Mouse (Mus musculus) forebrain, embryonic 14.5 days (tissue): Measurements from ENCODE around the gene Tbc1d10c. TPM values are rescaled to one million over a fixed set of nuclear protein-coding genes. Genes with fewer than 3 reads are reported as not detected.
A peak's percentile ranks its signal among the peaks of the same experiment; 100 is the strongest.

ENCODE experiments used
- ATAC-seq: fragments of 200-750 bp; cut with Nextera tagmentation; 2 replicates; pipeline ENCODE4 v1.8.0; 2017; ENCODE audit warnings: mild to moderate bottlenecking, moderate library complexity
- DNase-seq: peaks from one replicate; pipeline ENCODE4 v3.0.0-alpha.2; 2015; ENCODE audit warnings: low spot score
- H3K27ac ChIP-seq: fragments of 300-500 bp; sonication (generic); 2 replicates; pipeline ENCODE4 v1.5.1; 2014; ENCODE audit warnings: low read depth, mild to moderate bottlenecking, control low read depth, low read length, moderate library complexity
- H3K27me3 ChIP-seq: fragments of 300-500 bp; sonication (generic); replicated peaks from 2 replicates; pipeline ENCODE4 v1.6.1; 2014; ENCODE audit warnings: low read length, control low read depth, mixed read lengths; ENCODE audit not compliant: control insufficient read depth, insufficient read depth
- H3K36me3 ChIP-seq: fragments of 300-500 bp; sonication (generic); 2 replicates; pipeline ENCODE4 v1.6.1; 2014; ENCODE audit warnings: low read length, control low read depth; ENCODE audit not compliant: control insufficient read depth, insufficient read depth
- H3K4me1 ChIP-seq: fragments of 300-500 bp; sonication (generic); 2 replicates; pipeline ENCODE4 v1.6.1; 2014; ENCODE audit warnings: antibody characterized with exemption, low read length, control low read depth; ENCODE audit not compliant: control insufficient read depth, insufficient read depth
- H3K4me2 ChIP-seq: fragments of 300-500 bp; sonication (generic); 2 replicates; pipeline ENCODE4 v1.6.1; 2014; ENCODE audit warnings: mild to moderate bottlenecking, control low read depth, low read length
- H3K4me3 ChIP-seq: fragments of 300-500 bp; sonication (generic); 2 replicates; pipeline ENCODE4 v1.5.1; 2014; ENCODE audit warnings: low read depth, low read length, control low read depth
- H3K9ac ChIP-seq: fragments of 300-500 bp; sonication (generic); 2 replicates; pipeline ENCODE4 v1.6.1; 2014; ENCODE audit warnings: mild to moderate bottlenecking, low read length, control low read depth, moderate library complexity
- H3K9me3 ChIP-seq: fragments of 300-500 bp; sonication (generic); replicated peaks from 2 replicates; pipeline ENCODE4 v1.6.1; 2016; ENCODE audit warnings: low read length, control low read depth, mixed read lengths; ENCODE audit not compliant: control insufficient read depth
- WGBS: fragments of 180-500 bp; shearing (Covaris S2); extraction: QIAGEN DNeasy Blood & Tissue Kit; methylation state at CpG from one replicate; pipeline ENCODE4 v1.1.7; 2014; 5-methylcytosine and 5-hydroxymethylcytosine counted together
- polyA plus RNA-seq: library from polyadenylated mRNA; unstranded; fragments of >200 nt; fragmentation: Nextera tagmentation; extraction: Ambion mirVana; gene quantifications from 2 replicates; pipeline ENCODE4 v1.2.1, GENCODE M21; 2014

Gene Tbc1d10c
- polyA plus RNA-seq, 1 experiment from 2014 or later: 0.52 TPM

DNA sequence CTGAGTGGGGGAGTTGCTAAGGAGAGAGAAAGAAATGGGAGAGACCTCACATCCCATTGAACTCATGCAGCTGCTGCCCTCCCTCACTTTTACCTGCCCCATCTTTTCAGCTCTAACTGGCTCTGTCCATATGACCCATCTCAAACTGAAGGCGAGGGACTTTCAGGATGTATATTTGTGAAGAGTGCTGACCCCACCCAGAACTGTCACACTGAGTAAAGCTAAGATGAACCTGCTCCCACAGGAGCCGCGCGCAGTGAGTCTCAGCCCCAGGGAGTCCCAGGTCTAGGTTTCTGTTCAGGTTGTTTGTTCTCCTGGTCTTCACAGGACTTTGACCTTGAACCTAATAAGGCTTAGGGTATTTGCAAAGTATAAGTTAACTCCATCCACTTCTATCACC, 37.8 kb upstream of the Tbc1d10c start:
- no peak overlapping the region for H3K9ac ChIP-seq
- H3K4me1 ChIP-seq: peaks cover 7% of the 10 kb centered on the region; the same call in 1 of the 2 replicates
- DNase-seq: no peak

DNA sequence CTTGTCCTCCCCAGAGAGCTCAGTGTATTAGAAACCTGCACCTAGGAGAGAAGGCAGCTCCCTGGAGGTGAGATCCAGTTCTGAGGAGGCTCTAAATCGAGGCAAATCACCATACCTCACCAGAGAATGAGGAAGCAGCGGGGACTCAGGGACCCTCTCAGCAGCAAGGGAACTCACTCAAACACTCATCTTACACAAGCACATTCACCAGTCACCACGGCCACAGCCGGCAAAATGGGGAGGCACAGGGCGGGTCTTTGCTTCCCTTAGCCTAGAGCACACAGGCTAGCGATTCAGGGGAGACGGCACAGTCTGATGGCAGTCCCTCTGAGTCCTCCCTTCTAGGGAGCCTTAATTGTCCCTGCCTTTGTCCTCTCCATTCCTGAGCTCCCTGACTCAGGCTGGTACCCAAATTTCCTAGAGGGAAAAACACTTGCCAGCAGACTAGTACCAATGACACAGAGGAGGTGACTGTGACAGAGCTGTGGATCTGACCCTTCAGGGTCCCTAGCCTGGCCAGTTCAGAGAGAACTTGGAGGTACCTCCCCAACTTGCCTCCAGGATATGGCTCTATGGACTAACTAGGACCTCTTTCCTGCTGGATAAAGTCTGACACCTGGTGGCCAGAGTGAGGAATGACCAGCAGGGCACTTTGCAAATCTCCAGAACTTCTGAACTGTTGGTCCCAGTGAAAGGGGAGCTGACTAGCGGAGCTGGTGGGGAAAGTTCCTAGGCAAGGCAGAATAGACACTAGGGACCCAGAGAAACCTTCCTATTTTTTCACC, 37.0 kb upstream of the Tbc1d10c start:
- Histone ChIP-seq H3K36me3 (no peaks in the 10 kb centered on the region), H3K9ac (no peak overlapping the region), H3K27me3 (no peaks in the 10 kb centered on the region; the same call in 1 of the 2 replicates), H3K4me2 (no peak overlapping the region), H3K9me3 (no peaks in the 10 kb centered on the region), H3K27ac (no peak overlapping the region), H3K4me3 (no peak overlapping the region), H3K4me1 (peaks cover 7% of the 10 kb centered on the region; the same call in 1 of the 2 replicates)
- WGBS: 17% methylated on average over 8 of the region's 8 CpGs
- DNase-seq: peak; percentile 86
- peak; percentile 43; the same call in 1 of the 2 replicates for ATAC-seq

More for the DNA sequence above, 37.8 kb upstream of the Tbc1d10c start:
- Histone ChIP-seq H3K4me2 (no peak overlapping the region), H3K4me3 (no peak overlapping the region), H3K36me3 (no peaks in the 10 kb centered on the region), H3K27me3 (no peaks in the 10 kb centered on the region; the same call in 1 of the 2 replicates), H3K27ac (no peak overlapping the region), H3K9me3 (no peaks in the 10 kb centered on the region)
- WGBS: 74% methylated on average over 4 of the region's 4 CpGs
- no peak for ATAC-seq

DNA sequence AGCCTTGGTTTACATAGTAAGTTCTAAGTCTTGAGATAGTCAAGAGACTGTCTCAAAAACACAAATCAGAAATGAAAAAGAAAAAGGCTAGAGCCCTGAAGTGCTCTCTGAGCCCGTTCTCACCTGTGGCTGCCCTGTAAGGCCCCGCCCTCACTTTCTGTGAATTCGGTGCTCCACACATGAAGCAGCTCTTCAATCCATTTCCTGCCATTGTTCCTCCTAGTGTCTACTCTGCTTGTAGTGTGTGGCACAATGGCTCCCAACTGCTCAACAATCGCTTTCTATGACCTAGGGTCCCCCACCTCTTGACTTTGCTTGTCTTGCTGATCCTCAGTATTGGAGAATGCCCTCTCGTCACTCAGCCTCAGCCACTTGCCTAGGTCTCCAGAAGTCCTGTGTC, 36.4 kb upstream of the Tbc1d10c start:
- no peaks in the 10 kb centered on the region; the same call in 1 of the 2 replicates for H3K27me3 ChIP-seq
- no peaks in the 10 kb centered on the region for H3K9me3 ChIP-seq
- H3K4me1 ChIP-seq: peaks cover 7% of the 10 kb centered on the region; the same call in 1 of the 2 replicates
- DNase-seq: no peak
- WGBS: 64% methylated on average over 5 of the region's 5 CpGs
- H3K4me2 ChIP-seq: no peak overlapping the region
- ATAC-seq: no peak
- H3K36me3 ChIP-seq: no peaks in the 10 kb centered on the region
- H3K4me3 ChIP-seq: no peak overlapping the region
- no peak overlapping the region for H3K27ac ChIP-seq
- H3K9ac ChIP-seq: no peak overlapping the region

DNA sequence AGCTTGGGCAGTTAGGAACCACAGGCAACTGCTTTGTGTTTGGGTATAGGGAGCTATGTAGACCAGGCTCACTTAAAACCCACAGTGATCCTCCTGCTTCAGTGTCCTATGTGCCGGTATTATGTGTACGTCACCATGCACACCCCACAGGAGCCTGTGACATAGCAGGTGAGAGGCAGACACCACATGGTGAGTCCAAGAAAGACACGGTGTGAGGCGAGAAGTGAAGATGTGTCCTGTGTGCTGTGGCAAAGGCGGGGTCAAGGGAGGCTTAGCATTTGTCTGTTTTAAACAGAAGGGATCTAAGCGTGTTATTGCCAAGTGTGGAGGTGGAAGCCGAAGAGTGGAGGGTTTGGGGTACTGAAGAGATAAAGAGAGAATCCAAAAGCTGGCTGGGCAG, 35.7 kb upstream of the Tbc1d10c start:
- no peak overlapping the region for H3K27ac ChIP-seq
- ATAC-seq: no peak
- no peak overlapping the region for H3K4me2 ChIP-seq
- no peak overlapping the region for H3K9ac ChIP-seq
- H3K27me3 ChIP-seq: no peaks in the 10 kb centered on the region; the same call in 1 of the 2 replicates
- H3K36me3 ChIP-seq: no peaks in the 10 kb centered on the region
- no peaks in the 10 kb centered on the region for H3K9me3 ChIP-seq
- DNase-seq: no peak
- WGBS: 88% methylated on average over 7 of the region's 7 CpGs
- 0 out of 2 replicates have a peak, but pooled peaks cover 3% of the 10 kb centered on the region for H3K4me1 ChIP-seq
- no peak overlapping the region for H3K4me3 ChIP-seq

DNA sequence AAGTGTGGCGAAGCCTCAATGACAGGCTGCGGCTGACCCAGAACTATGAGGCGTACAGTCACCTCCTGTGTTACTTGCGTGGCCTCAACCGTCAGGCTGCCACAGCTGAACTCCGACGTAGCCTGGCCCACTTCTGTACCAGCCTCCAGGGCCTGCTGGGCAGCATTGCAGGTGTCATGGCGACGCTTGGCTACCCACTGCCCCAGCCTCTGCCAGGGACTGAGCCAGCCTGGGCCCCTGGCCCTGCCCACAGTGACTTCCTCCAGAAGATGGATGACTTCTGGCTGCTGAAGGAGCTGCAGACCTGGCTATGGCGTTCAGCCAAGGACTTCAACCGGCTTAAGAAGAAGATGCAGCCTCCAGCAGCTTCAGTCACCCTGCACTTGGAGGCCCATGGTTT, 31.1 kb upstream of the Tbc1d10c start:
- 84% methylated on average over 11 of the region's 11 CpGs for WGBS
- H3K9me3 ChIP-seq: no peaks in the 10 kb centered on the region
- no peak overlapping the region for H3K4me2 ChIP-seq
- H3K4me3 ChIP-seq: no peak overlapping the region
- no peak overlapping the region for H3K27ac ChIP-seq
- peaks cover 6% of the 10 kb centered on the region; the same call in 1 of the 2 replicates for H3K4me1 ChIP-seq
- DNase-seq (no peak), ATAC-seq (no peak)
- H3K9ac ChIP-seq: peak overlapping the region; percentile 25; the same call in 1 of the 2 replicates
- H3K36me3 ChIP-seq: no peaks in the 10 kb centered on the region
- H3K27me3 ChIP-seq: 0 out of 2 replicates have a peak, but pooled peaks cover 3% of the 10 kb centered on the region

DNA sequence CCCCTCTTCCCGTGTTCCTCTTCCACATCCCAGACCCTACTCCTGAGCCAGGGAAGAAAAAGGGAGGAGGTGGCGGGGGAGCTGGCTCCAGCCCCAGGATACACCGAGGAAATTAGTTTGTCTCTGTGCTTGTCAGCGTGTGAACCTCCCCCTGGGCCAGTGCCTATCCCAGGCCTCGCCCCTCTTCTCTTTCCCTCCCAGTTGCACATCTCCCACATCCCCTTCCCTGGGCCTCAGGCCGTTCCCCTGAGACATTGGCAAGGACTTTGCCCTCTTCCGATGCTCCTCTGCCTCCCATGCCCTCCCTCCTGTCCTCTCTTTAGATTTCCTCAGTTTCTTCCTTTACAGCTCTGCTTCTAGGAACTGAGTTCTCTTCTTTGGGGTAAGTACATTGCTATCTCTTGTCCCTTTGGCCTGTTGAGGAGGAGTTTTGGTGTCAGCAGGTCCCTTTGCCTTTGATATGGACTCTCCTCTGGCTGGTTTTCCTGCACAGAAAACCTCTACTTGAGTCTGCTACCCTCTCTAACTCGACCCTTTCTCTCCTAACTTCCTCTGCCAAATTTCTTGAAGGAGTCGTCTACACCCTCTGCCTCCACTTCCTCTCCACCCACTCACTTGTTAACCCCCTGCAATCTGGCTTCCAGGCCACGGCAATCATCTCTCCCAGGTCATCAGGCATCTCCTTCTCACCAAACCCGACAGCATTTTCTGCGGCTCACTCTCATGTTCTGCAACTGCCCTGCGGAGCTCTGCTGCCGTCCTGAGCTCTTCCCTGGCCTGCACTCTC, 30.1 kb upstream of the Tbc1d10c start:
- 52% methylated on average over 14 of the region's 14 CpGs for WGBS
- H3K27me3 ChIP-seq: peaks cover 10% of the 10 kb centered on the region
- DNase-seq (peak; percentile 37), ATAC-seq (no peak)
- H3K9me3 ChIP-seq: no peaks in the 10 kb centered on the region
- H3K4me2 ChIP-seq: no peak overlapping the region
- H3K4me3 ChIP-seq: no peak overlapping the region
- H3K9ac ChIP-seq: 0 out of 2 replicates have a peak overlapping the region, but pooled peaks have one; percentile 13
- no peak overlapping the region for H3K27ac ChIP-seq
- H3K36me3 ChIP-seq: no peaks in the 10 kb centered on the region
- H3K4me1 ChIP-seq: peaks cover 6% of the 10 kb centered on the region; the same call in 1 of the 2 replicates

DNA sequence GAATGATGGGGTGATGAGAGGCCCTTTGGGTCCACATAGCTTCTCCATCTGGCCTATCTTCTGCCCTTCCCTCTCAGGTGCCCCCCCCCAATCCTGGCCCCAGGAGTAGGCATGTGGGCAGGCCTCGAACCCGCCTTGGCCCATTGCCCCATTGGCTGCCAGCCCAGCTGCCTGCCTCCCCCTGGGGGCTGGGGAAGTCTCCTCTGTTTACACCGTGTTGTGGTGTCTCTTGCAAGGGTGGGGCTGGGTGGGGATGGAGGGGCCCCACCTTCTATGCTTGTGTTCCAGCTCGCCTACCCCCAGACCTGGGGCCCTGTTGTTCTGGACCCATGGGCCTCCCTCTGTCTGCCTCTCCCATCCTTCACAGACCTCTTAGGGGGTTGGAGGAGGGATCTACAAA, 29.3 kb upstream of the Tbc1d10c start:
- H3K4me2 ChIP-seq: no peak overlapping the region
- peaks cover 17% of the 10 kb centered on the region for H3K27me3 ChIP-seq
- ATAC-seq (no peak), DNase-seq (no peak)
- 45% methylated on average over 4 of the region's 4 CpGs for WGBS
- H3K9me3 ChIP-seq: no peaks in the 10 kb centered on the region
- no peaks in the 10 kb centered on the region for H3K36me3 ChIP-seq
- H3K9ac ChIP-seq: no peak overlapping the region
- H3K4me3 ChIP-seq: no peak overlapping the region
- H3K27ac ChIP-seq: no peak overlapping the region
- peaks cover 6% of the 10 kb centered on the region; the same call in 1 of the 2 replicates for H3K4me1 ChIP-seq

DNA sequence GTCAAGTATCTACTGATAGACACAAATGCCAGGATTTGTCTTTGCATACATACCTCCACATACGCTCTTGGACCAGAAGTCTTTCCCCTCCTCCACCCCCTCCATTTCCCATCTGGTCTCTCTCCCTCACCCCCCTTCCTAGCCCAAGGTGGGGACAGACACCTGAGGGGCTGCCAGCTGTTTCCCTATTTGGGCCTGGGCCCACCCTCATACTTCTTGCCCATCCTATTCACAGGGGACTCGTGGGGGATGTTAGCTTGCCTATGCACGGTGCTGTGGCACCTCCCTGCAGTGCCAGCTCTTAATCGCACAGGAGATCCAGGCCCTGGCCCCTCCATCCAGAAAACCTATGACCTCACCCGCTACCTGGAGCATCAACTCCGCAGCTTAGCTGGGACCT, 28.9 kb upstream of the Tbc1d10c start:
- WGBS: 78% methylated on average over 6 of the region's 6 CpGs
- Histone ChIP-seq H3K27ac (no peak overlapping the region), H3K36me3 (no peaks in the 10 kb centered on the region), H3K9ac (no peak overlapping the region), H3K27me3 (peaks cover 20% of the 10 kb centered on the region), H3K9me3 (no peaks in the 10 kb centered on the region), H3K4me3 (no peak overlapping the region), H3K4me2 (no peak overlapping the region), H3K4me1 (peaks cover 10% of the 10 kb centered on the region)
- ATAC-seq (no peak), DNase-seq (no peak)
